Mouse (Mus musculus) mouse trophoblast stem cell (cell line): ENCODE measurements at regions not wholly inside any gene's neighbourhood (a gene's known extent, or its start where the extent isn't known, plus 50 kb on each side); places are given as distances from the start of the nearest gene placed in this dataset.
"Not testable (repeated sequence)": the region's sequence is repeated elsewhere in the genome, so short reads cannot be mapped to it uniquely, and the experiment has no call there.

ENCODE experiments used
- in situ Hi-C, 2 experiments: fragments of 300-500 bp; cut with MseI, MboI; formaldehyde crosslinking; loops; 2 replicates in 1 of 2; 3 replicates in 1 of 2; pipeline ENCODE4 v1.15.1; 2025

DNA sequence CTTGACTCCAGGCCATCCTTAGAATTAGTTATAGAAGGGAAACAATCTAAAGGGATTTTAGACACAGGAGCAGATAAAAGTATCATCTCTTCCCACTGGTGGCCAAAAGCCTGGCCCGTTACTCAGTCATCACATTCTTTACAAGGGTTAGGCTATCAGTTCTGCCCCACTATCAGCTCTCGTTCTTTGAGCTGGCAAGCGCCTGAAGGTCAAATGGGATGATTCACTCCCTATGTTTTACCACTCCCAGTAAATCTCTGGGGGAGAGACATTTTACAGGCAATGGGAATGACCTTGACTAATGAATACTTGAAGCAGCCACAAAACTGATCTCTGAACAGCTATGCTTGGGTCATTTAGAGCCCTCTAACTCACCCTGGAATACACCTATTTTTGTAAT lies 70.8 kb downstream of the Gm4847 start:
- in situ Hi-C loops, result not testable (repeated sequence)

DNA sequence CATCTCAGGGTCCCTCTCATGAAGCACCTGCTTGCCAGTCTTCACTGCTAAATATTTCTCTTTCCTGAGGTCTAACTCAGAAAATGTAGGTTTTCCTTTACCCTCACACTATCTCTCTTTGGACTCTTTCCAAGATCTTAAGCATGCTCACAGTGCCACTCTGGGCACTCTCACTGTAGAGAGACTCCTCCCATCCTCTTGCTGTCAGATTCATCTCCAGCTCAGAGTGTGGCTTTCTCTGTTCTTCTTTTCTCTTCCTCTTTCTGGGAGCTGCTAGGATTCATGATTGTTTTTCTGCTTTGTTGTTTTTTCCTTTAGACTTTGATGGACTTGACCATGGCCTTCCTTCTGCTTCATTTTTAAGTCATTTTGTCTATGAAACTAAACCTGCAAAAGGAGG lies 74.4 kb upstream of the Gm4846 start:
- in situ Hi-C loops, result loop anchor here (5.0 kb wide), 2 partner anchors 44 to 61 kb away; no protein-coding TSS in a partner anchor
